Mouse (Mus musculus) lung, embryonic 16.5 days (tissue): ENCODE data around the gene Alpl. TPM values are rescaled to one million over a fixed set of nuclear protein-coding genes. Genes with fewer than 3 reads are reported as not detected.

Experiments used
- ATAC-seq: fragments of 200-750 bp; cut with Nextera tagmentation; 2 replicates; pipeline ENCODE4 v1.8.0; 2017; ENCODE audit warnings: low read depth, mild to moderate bottlenecking, moderate library complexity
- H3K27ac ChIP-seq: fragments of 300-500 bp; sonication (generic); 2 replicates; pipeline ENCODE4 v1.5.1; 2014; ENCODE audit warnings: mild to moderate bottlenecking, control low read depth, low read length
- H3K27me3 ChIP-seq: fragments of 300-500 bp; sonication (generic); 2 replicates; pipeline ENCODE4 v1.6.1; 2014; ENCODE audit warnings: low read depth, low read length, mixed read lengths; ENCODE audit not compliant: control insufficient read depth, insufficient read depth
- H3K36me3 ChIP-seq: fragments of 300-500 bp; sonication (generic); 2 replicates; pipeline ENCODE4 v1.6.1; 2014; ENCODE audit warnings: low read length; ENCODE audit not compliant: control insufficient read depth, insufficient read depth
- H3K4me1 ChIP-seq: fragments of 300-500 bp; sonication (generic); replicated peaks from 2 replicates; pipeline ENCODE4 v1.6.1; 2014; ENCODE audit warnings: low read length, mixed read lengths; ENCODE audit not compliant: control insufficient read depth, insufficient read depth
- H3K4me2 ChIP-seq: fragments of 300-500 bp; sonication (generic); 2 replicates; pipeline ENCODE4 v1.6.1; 2014; ENCODE audit warnings: low read depth, low read length, control low read depth
- H3K4me3 ChIP-seq: fragments of 300-500 bp; sonication (generic); 2 replicates; pipeline ENCODE4 v1.5.1; 2014; ENCODE audit warnings: mild to moderate bottlenecking, low read length, control low read depth
- H3K9ac ChIP-seq: fragments of 300-500 bp; sonication (generic); 2 replicates; pipeline ENCODE4 v1.6.1; 2014; ENCODE audit warnings: low read length, control low read depth
- H3K9me3 ChIP-seq: fragments of 300-500 bp; sonication (generic); 2 replicates; pipeline ENCODE4 v1.6.1; 2016; ENCODE audit warnings: low read length; ENCODE audit not compliant: control insufficient read depth
- WGBS: fragments of 180-500 bp; shearing (Covaris S2); extraction: QIAGEN DNeasy Blood & Tissue Kit; methylation state at CpG from one replicate; pipeline ENCODE4 v1.1.7; 2014; 5-methylcytosine and 5-hydroxymethylcytosine counted together
- polyA plus RNA-seq: library from polyadenylated mRNA; unstranded; fragments of >200 nt; fragmentation: Nextera tagmentation; extraction: Ambion mirVana; gene quantifications from 2 replicates; pipeline ENCODE4 v1.2.1, GENCODE M21; 2015

The Alpl gene
- polyA plus RNA-seq, 1 experiment from 2014 or later, result 9.4 TPM

GRCm38 (mm10) chr4:137778397-137779184 lies 17.6 kb downstream of the Alpl start:
- Histone ChIP-seq H3K27ac (no peak overlapping the region), H3K9me3 (no peaks in the 10 kb centered on the region), H3K27me3 (no peaks in the 10 kb centered on the region), H3K4me1 (peaks cover 3% of the 10 kb centered on the region; the same call in 1 of the 2 replicates), H3K4me3 (no peak overlapping the region), H3K4me2 (no peak overlapping the region), H3K9ac (no peak overlapping the region), H3K36me3 (no peaks in the 10 kb centered on the region)
- WGBS, result 78% methylated on average over 17 of the region's 17 CpGs
- no peak for ATAC-seq

- H3K4me2 ChIP-seq, result no peak overlapping the region
- 84% methylated on average over 4 of the region's 4 CpGs for WGBS
- H3K4me3 ChIP-seq, result no peak overlapping the region
- no peaks in the 10 kb centered on the region for H3K9me3 ChIP-seq
- no peak for ATAC-seq
- H3K36me3 ChIP-seq, result no peaks in the 10 kb centered on the region
- H3K4me1 ChIP-seq, result no peaks in the 10 kb centered on the region
- H3K9ac ChIP-seq, result no peak overlapping the region
- H3K27ac ChIP-seq, result no peak overlapping the region
- no peaks in the 10 kb centered on the region for H3K27me3 ChIP-seq
Measured at GRCm38 (mm10) chr4:137777866-137778265, 18.3 kb downstream of the Alpl start.

GRCm38 (mm10) chr4:137774505-137774904 lies 21.7 kb downstream of the Alpl start:
- Histone ChIP-seq H3K9ac (no peak overlapping the region), H3K4me3 (no peak overlapping the region), H3K36me3 (no peaks in the 10 kb centered on the region), H3K27ac (no peak overlapping the region), H3K9me3 (no peaks in the 10 kb centered on the region), H3K27me3 (no peaks in the 10 kb centered on the region), H3K4me1 (peaks cover 6% of the 10 kb centered on the region), H3K4me2 (no peak overlapping the region)
- ATAC-seq, result no peak
- 82% methylated on average over 6 of the region's 6 CpGs for WGBS

- Histone ChIP-seq H3K4me1 (peaks cover 6% of the 10 kb centered on the region), H3K27ac (no peak overlapping the region), H3K9me3 (no peaks in the 10 kb centered on the region), H3K36me3 (no peaks in the 10 kb centered on the region), H3K4me2 (no peak overlapping the region), H3K4me3 (no peak overlapping the region), H3K27me3 (no peaks in the 10 kb centered on the region), H3K9ac (no peak overlapping the region)
- no peak for ATAC-seq
- 61% methylated on average over 5 of the region's 5 CpGs for WGBS
Measured at GRCm38 (mm10) chr4:137774013-137774412, 22.2 kb downstream of the Alpl start.

GRCm38 (mm10) chr4:137773369-137773899 lies 22.8 kb downstream of the Alpl start:
- Histone ChIP-seq H3K36me3 (no peaks in the 10 kb centered on the region), H3K4me2 (no peak overlapping the region), H3K4me3 (no peak overlapping the region), H3K9ac (no peak overlapping the region), H3K27ac (no peak overlapping the region), H3K27me3 (no peaks in the 10 kb centered on the region), H3K9me3 (no peaks in the 10 kb centered on the region), H3K4me1 (peaks cover 6% of the 10 kb centered on the region)
- 43% methylated on average over 2 of the region's 2 CpGs for WGBS
- no peak for ATAC-seq

- no peak for ATAC-seq
- H3K36me3 ChIP-seq, result no peaks in the 10 kb centered on the region
- WGBS, result 55% methylated on average over 16 of the region's 16 CpGs
- no peak overlapping the region for H3K9ac ChIP-seq
- no peak overlapping the region for H3K4me3 ChIP-seq
- H3K27me3 ChIP-seq, result no peaks in the 10 kb centered on the region
- H3K4me2 ChIP-seq, result no peak overlapping the region
- no peaks in the 10 kb centered on the region for H3K9me3 ChIP-seq
- no peak overlapping the region for H3K27ac ChIP-seq
- H3K4me1 ChIP-seq, result peaks cover 6% of the 10 kb centered on the region
Measured at GRCm38 (mm10) chr4:137772438-137773056, 23.6 kb downstream of the Alpl start.

GRCm38 (mm10) chr4:137771749-137772148 lies 24.4 kb downstream of the Alpl start:
- no peak for ATAC-seq
- Histone ChIP-seq H3K9me3 (no peaks in the 10 kb centered on the region), H3K27ac (no peak overlapping the region), H3K36me3 (no peaks in the 10 kb centered on the region), H3K4me1 (peaks cover 6% of the 10 kb centered on the region), H3K9ac (no peak overlapping the region), H3K27me3 (no peaks in the 10 kb centered on the region), H3K4me3 (no peak overlapping the region), H3K4me2 (no peak overlapping the region)
- WGBS, result 55% methylated on average over 3 of the region's 3 CpGs

- 53% methylated on average over 14 of the region's 14 CpGs for WGBS
- ATAC-seq, result peak; percentile 75
- no peaks in the 10 kb centered on the region for H3K9me3 ChIP-seq
- no peak overlapping the region for H3K27ac ChIP-seq
- H3K4me1 ChIP-seq, result peaks cover 6% of the 10 kb centered on the region
- H3K4me2 ChIP-seq, result no peak overlapping the region
- no peaks in the 10 kb centered on the region for H3K27me3 ChIP-seq
- no peak overlapping the region for H3K4me3 ChIP-seq
- H3K9ac ChIP-seq, result no peak overlapping the region
- no peaks in the 10 kb centered on the region for H3K36me3 ChIP-seq
Measured at GRCm38 (mm10) chr4:137770901-137771612, 25.1 kb downstream of the Alpl start.

- no peaks in the 10 kb centered on the region for H3K27me3 ChIP-seq
- H3K9ac ChIP-seq, result no peak overlapping the region
- ATAC-seq, result no peak
- H3K4me2 ChIP-seq, result no peak overlapping the region
- no peak overlapping the region for H3K27ac ChIP-seq
- H3K4me3 ChIP-seq, result no peak overlapping the region
- H3K9me3 ChIP-seq, result no peaks in the 10 kb centered on the region
- 32% methylated on average over 7 of the region's 7 CpGs for WGBS
- H3K4me1 ChIP-seq, result peaks cover 6% of the 10 kb centered on the region
- H3K36me3 ChIP-seq, result no peaks in the 10 kb centered on the region
Measured at GRCm38 (mm10) chr4:137769635-137770034, 26.5 kb downstream of the Alpl start.
